Mouse (Mus musculus) small intestine, adult 2 months (tissue): Measurements from ENCODE around the gene Astl.

Source experiments
- CTCF ChIP-seq: fragments of 200-500 bp; IDR thresholded peaks from 2 replicates; pipeline ENCODE4 v1.5.1; 2012; ENCODE audit warnings: low read depth, mild to moderate bottlenecking, control low read depth, inconsistent platforms, low read length, moderate library complexity, mixed read lengths; ENCODE audit not compliant: insufficient replicate concordance, insufficient read length; ENCODE audit errors: extremely low read depth
- POLR2A ChIP-seq: fragments of 200-500 bp; IDR thresholded peaks from 2 replicates; pipeline ENCODE4 v1.6.1; 2012; ENCODE audit warnings: low read depth, mild to moderate bottlenecking, control low read depth, inconsistent platforms, low read length, moderate library complexity

- TF ChIP-seq POLR2A: no peak
- no peak for TF ChIP-seq CTCF
Observed at GRCm38 (mm10) chr2:127311193-127311592, 27.2 kb upstream of the Astl start.
